Mouse (Mus musculus) myocyte (in vitro differentiated cells): ENCODE data around the gene C1rb. TPM values are rescaled to one million over a fixed set of nuclear protein-coding genes. Genes with fewer than 3 reads are reported as not detected.
"Not testable (repeated sequence)": the region's sequence is repeated elsewhere in the genome, so short reads cannot be mapped to it uniquely, and the experiment has no call there.

Experiments used
- H3K27me3 ChIP-seq: one replicate; pipeline ENCODE4 v1.6.1; 2011; ENCODE audit not compliant: control insufficient read depth, insufficient read depth, insufficient read length
- H3K36me3 ChIP-seq: one replicate; pipeline ENCODE4 v1.6.1; 2011; ENCODE audit not compliant: control insufficient read depth, insufficient read depth
- H3K4me2 ChIP-seq: one replicate; pipeline ENCODE4 v1.6.1; 2011; ENCODE audit warnings: low read depth, control low read depth
- H3K4me3 ChIP-seq: one replicate; pipeline ENCODE4 v1.5.1; 2011; ENCODE audit warnings: mild to moderate bottlenecking, control low read depth, moderate library complexity
- H3K79me2 ChIP-seq: one replicate; pipeline ENCODE4 v1.6.1; 2011; ENCODE audit not compliant: control insufficient read depth, insufficient read depth
- H3ac ChIP-seq: one replicate; pipeline ENCODE4 v1.6.1; 2011; ENCODE audit not compliant: control insufficient read depth, insufficient read length
- CEBPB ChIP-seq: IDR thresholded peaks from 2 replicates; pipeline ENCODE4 v1.6.1; 2011; ENCODE audit warnings: mild to moderate bottlenecking, moderate library complexity; ENCODE audit not compliant: poor library complexity, insufficient read depth, severe bottlenecking
- E2F4 ChIP-seq: IDR thresholded peaks from one replicate; pipeline ENCODE4 v1.6.1; 2011; ENCODE audit warnings: mild to moderate bottlenecking, control low read depth, moderate library complexity; ENCODE audit not compliant: insufficient read depth
- MAX ChIP-seq: IDR thresholded peaks from one replicate; pipeline ENCODE4 v1.6.1; 2011; ENCODE audit warnings: low read depth, mild to moderate bottlenecking, control low read depth
- MYOD1 ChIP-seq, 3 experiments: IDR thresholded peaks; one replicate each; pipeline ENCODE4 v1.6.1; 2011; ENCODE audit warnings: control low read depth in 2 of 3, low read depth in 2 of 3, mild to moderate bottlenecking in 2 of 3, moderate library complexity in 1 of 3; ENCODE audit not compliant: insufficient read length in 2 of 3, control insufficient read depth in 1 of 3
- MYOG ChIP-seq, 3 experiments: IDR thresholded peaks; one replicate each; pipeline ENCODE4 v1.6.1; 2011; ENCODE audit warnings: control low read depth in 2 of 3, low read depth in 2 of 3, mild to moderate bottlenecking in 2 of 3; ENCODE audit not compliant: insufficient read length in 2 of 3, control insufficient read depth in 1 of 3, insufficient read depth in 1 of 3
- POLR2A ChIP-seq: IDR thresholded peaks from one replicate; pipeline ENCODE4 v1.6.1; 2011; ENCODE audit warnings: low read depth, mild to moderate bottlenecking, control low read depth, moderate library complexity; ENCODE audit not compliant: insufficient read length
- POLR2AphosphoS2 ChIP-seq: IDR thresholded peaks from one replicate; pipeline ENCODE4 v1.6.1; 2011; ENCODE audit warnings: low read depth, control low read depth; ENCODE audit not compliant: insufficient read length
- REST ChIP-seq: IDR thresholded peaks from one replicate; pipeline ENCODE4 v1.6.1; 2011; ENCODE audit warnings: mild to moderate bottlenecking, control low read depth, moderate library complexity; ENCODE audit not compliant: insufficient read depth, insufficient read length
- SRF ChIP-seq: IDR thresholded peaks from one replicate; pipeline ENCODE4 v1.6.1; 2011; ENCODE audit warnings: low read depth; ENCODE audit not compliant: control insufficient read depth, insufficient read length
- TCF12 ChIP-seq: IDR thresholded peaks from one replicate; pipeline ENCODE4 v1.6.1; 2011; ENCODE audit warnings: mild to moderate bottlenecking, control low read depth; ENCODE audit not compliant: poor library complexity, insufficient read depth, severe bottlenecking
- TCF3 ChIP-seq: IDR thresholded peaks from one replicate; pipeline ENCODE4 v1.6.1; 2011; ENCODE audit warnings: low read depth, control low read depth; ENCODE audit not compliant: insufficient read length
- USF1 ChIP-seq: IDR thresholded peaks from one replicate; pipeline ENCODE4 v1.6.1; 2011; ENCODE audit warnings: low read depth, mild to moderate bottlenecking, control low read depth, moderate library complexity
- polyA plus RNA-seq: library from polyadenylated mRNA; unstranded; fragments of >200 nt; fragmentation: generic; extraction: Trizol; gene quantifications from one replicate; pipeline ENCODE4 v1.2.1, GENCODE M21; 2012; ENCODE audit warnings: missing spikeins

The C1rb gene
- polyA plus RNA-seq, 1 experiment, result 0.14 TPM

DNA sequence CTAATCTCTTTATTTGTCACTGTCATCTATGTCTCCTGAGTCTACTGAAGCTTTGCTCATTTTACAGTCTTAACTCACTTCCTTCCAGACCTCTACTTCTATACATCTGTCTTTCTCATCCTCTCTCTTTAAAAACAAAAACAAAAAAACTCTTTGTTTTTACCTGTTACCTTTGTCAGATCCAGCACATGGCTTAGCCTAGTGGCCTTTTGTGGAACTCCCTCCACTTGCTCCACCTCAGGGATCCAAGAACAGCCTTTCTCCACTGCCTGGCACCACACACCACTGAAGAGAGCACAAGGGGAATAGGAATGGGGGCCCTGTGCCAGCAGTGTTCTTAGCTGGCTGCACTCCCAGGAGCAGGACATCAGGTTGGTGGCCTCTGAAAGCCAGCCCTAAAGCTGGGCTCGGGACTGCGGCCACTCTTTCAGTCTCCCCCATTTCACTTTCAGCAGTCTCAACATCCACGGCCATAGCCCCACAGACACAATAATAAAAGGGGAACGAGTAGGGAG, 22.1 kb downstream of the C1rb start:
- H3K27me3 ChIP-seq, result no peaks in the 10 kb centered on the region
- TF ChIP-seq TCF3 (no peak), REST (no peak), CEBPB (no peak), MAX (no peak), TCF12 (no peak), POLR2AphosphoS2 (no peak), USF1 (no peak), MYOG (IDR thresholded peaks at IDR 0.05; ENCODE audit: control insufficient read depth in 1 of 3, insufficient read depth in 1 of 3, insufficient read length in 2 of 3, low read depth in 2 of 3) (no peak), MYOD1 (IDR thresholded peaks at IDR 0.05; ENCODE audit: control insufficient read depth in 1 of 3, insufficient read length in 2 of 3, low read depth in 2 of 3) (no peak), SRF (no peak), E2F4 (no peak), POLR2A (no peak)
- H3K4me3 ChIP-seq, result no peak overlapping the region
- no peaks in the 10 kb centered on the region for H3K36me3 ChIP-seq
- H3K4me2 ChIP-seq, result no peak overlapping the region
- no peaks in the 10 kb centered on the region for H3K79me2 ChIP-seq
- no peak overlapping the region for H3ac ChIP-seq

- Histone ChIP-seq H3K27me3 (no peaks in the 10 kb centered on the region), H3K4me2 (no peak overlapping the region), H3K4me3 (no peak overlapping the region), H3ac (no peak overlapping the region), H3K79me2 (no peaks in the 10 kb centered on the region), H3K36me3 (no peaks in the 10 kb centered on the region)
- TF ChIP-seq MYOD1 (IDR thresholded peaks at IDR 0.05; ENCODE audit: control insufficient read depth in 1 of 3, insufficient read length in 2 of 3, low read depth in 2 of 3) (no peak), TCF12 (no peak), REST (no peak), MAX (no peak), TCF3 (no peak), POLR2AphosphoS2 (no peak), SRF (no peak), MYOG (IDR thresholded peaks at IDR 0.05; ENCODE audit: control insufficient read depth in 1 of 3, insufficient read depth in 1 of 3, insufficient read length in 2 of 3, low read depth in 2 of 3) (no peak), E2F4 (no peak)
Observed at GRCm38 (mm10) chr6:124593121-124593520, 23.0 kb downstream of the C1rb start.

- TF ChIP-seq MYOG (IDR thresholded peaks at IDR 0.05; ENCODE audit: control insufficient read depth in 1 of 3, insufficient read depth in 1 of 3, insufficient read length in 2 of 3, low read depth in 2 of 3) (no peak), E2F4 (no peak), REST (no peak), CEBPB (no peak), TCF12 (no peak), MYOD1 (IDR thresholded peaks at IDR 0.05; ENCODE audit: control insufficient read depth in 1 of 3, insufficient read length in 2 of 3, low read depth in 2 of 3) (no peak), USF1 (no peak), POLR2A (no peak), MAX (no peak), SRF (no peak)
- Histone ChIP-seq H3ac (no peak overlapping the region), H3K4me3 (no peak overlapping the region), H3K27me3 (peaks cover 4% of the 10 kb centered on the region), H3K79me2 (no peaks in the 10 kb centered on the region), H3K36me3 (no peaks in the 10 kb centered on the region), H3K4me2 (no peak overlapping the region)
Observed at GRCm38 (mm10) chr6:124602031-124602430, 31.9 kb downstream of the C1rb start.

DNA sequence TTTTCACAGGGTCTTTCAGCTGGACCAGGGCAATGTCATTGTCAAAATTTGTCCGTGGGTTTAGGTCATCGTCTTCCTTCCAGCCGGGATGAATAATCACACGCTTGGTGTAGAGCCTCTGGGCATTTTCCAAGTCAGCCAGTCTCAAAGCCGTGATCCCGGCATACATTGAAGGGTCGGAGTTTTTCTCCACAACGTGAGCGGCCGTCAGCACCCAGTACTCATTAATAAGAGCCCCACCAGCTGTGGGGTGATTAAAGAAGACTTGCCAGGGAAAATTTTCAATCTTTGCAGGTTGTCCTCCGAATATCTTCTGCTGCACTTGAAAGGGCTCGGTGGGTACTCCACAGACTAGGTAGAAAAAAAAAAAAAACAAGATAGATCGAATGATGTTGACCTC, 55.5 kb downstream of the C1rb start:
- no peaks in the 10 kb centered on the region for H3K36me3 ChIP-seq
- no peak overlapping the region for H3K4me3 ChIP-seq
- H3ac ChIP-seq, result no peak overlapping the region
- H3K27me3 ChIP-seq, result no peaks in the 10 kb centered on the region
- no peak overlapping the region for H3K4me2 ChIP-seq
- no peaks in the 10 kb centered on the region for H3K79me2 ChIP-seq
- no peak for TF ChIP-seq TCF12
- no peak for TF ChIP-seq CEBPB
- TF ChIP-seq MYOD1 (IDR thresholded peaks at IDR 0.05; ENCODE audit: control insufficient read depth in 1 of 3, insufficient read length in 2 of 3, low read depth in 2 of 3), result no peak
- TF ChIP-seq MAX, result no peak
- no peak for TF ChIP-seq SRF
- TF ChIP-seq POLR2AphosphoS2, result no peak
- no peak for TF ChIP-seq POLR2A
- no peak for TF ChIP-seq USF1
- TF ChIP-seq MYOG (IDR thresholded peaks at IDR 0.05; ENCODE audit: control insufficient read depth in 1 of 3, insufficient read depth in 1 of 3, insufficient read length in 2 of 3, low read depth in 2 of 3), result no peak
- no peak for TF ChIP-seq E2F4
- TF ChIP-seq REST, result no peak

- H3K4me3 ChIP-seq, result not testable (repeated sequence)
Observed at GRCm38 (mm10) chr6:124626184-124626583, 56.1 kb downstream of the C1rb start.

More at GRCm38 (mm10) chr6:124626184-124626583, 56.1 kb downstream of the C1rb start:
- not testable (repeated sequence) for H3K4me2 ChIP-seq, H3ac ChIP-seq, H3K79me2 ChIP-seq, H3K36me3 ChIP-seq, H3K27me3 ChIP-seq
